Mouse (Mus musculus) stomach, embryonic 15.5 days (tissue): Measurements from ENCODE around the gene Zfyve28. TPM values are rescaled to one million over a fixed set of nuclear protein-coding genes. Genes with fewer than 3 reads are reported as not detected.

ENCODE experiments used
- ATAC-seq: fragments of 200-750 bp; cut with Nextera tagmentation; 2 replicates; pipeline ENCODE4 v1.8.0; 2017; ENCODE audit warnings: low read depth, moderate number of reproducible peaks, moderate TSS enrichment; ENCODE audit not compliant: insufficient read depth, low FRiP score
- H3K27ac ChIP-seq: fragments of 300-500 bp; sonication (generic); 2 replicates; pipeline ENCODE4 v1.5.1; 2015; ENCODE audit warnings: mild to moderate bottlenecking, inconsistent platforms
- H3K27me3 ChIP-seq: fragments of 300-500 bp; sonication (generic); replicated peaks from 2 replicates; pipeline ENCODE4 v1.6.1; 2015; ENCODE audit warnings: inconsistent platforms
- H3K36me3 ChIP-seq: fragments of 300-500 bp; sonication (generic); 2 replicates; pipeline ENCODE4 v1.6.1; 2015; ENCODE audit warnings: inconsistent platforms
- H3K4me1 ChIP-seq: fragments of 300-500 bp; sonication (generic); 2 replicates; pipeline ENCODE4 v1.6.1; 2015; ENCODE audit warnings: inconsistent platforms
- H3K4me2 ChIP-seq: fragments of 300-500 bp; sonication (generic); 2 replicates; pipeline ENCODE4 v1.6.1; 2015; ENCODE audit warnings: mild to moderate bottlenecking, inconsistent platforms
- H3K4me3 ChIP-seq: fragments of 300-500 bp; sonication (generic); replicated peaks from 2 replicates; pipeline ENCODE4 v1.5.1; 2015; ENCODE audit warnings: inconsistent platforms
- H3K9ac ChIP-seq: fragments of 300-500 bp; sonication (generic); 2 replicates; pipeline ENCODE4 v1.6.1; 2015; ENCODE audit warnings: inconsistent platforms
- H3K9me3 ChIP-seq: fragments of 300-500 bp; sonication (generic); 2 replicates; pipeline ENCODE4 v1.6.1; 2016; ENCODE audit warnings: inconsistent platforms
- WGBS: fragments of 180-500 bp; shearing (Covaris S2); methylation state at CpG from one replicate; pipeline ENCODE4 v1.1.7; 2015; 5-methylcytosine and 5-hydroxymethylcytosine counted together
- polyA plus RNA-seq: library from polyadenylated mRNA; unstranded; fragments of >200 nt; fragmentation: Nextera tagmentation; extraction: Ambion mirVana; gene quantifications from 2 replicates; pipeline ENCODE4 v1.2.1, GENCODE M21; 2015

Gene Zfyve28
- polyA plus RNA-seq, 1 experiment from 2014 or later: 0.53 TPM

DNA sequence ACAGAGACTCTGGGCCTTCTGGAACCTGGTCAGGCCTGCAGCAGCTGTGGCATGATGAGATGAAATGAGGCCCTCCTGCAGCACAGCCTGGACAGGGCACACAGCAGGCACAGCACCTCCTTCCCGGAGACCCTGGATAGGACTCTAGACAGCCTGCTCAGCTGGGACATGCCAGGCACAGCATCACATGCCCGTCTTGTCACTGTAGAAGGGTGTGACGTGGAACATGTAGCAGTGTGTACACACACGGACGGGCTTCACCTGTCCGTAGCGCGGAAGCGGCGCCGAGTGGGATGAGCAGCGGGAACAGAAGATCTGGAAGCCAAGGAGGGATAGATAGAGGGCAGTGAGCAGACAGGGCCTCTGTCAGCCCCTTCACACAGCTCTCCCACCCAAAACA is 92.5 kb downstream of the Zfyve28 start:
- Histone ChIP-seq H3K27me3 (no peaks in the 10 kb centered on the region), H3K4me3 (no peak overlapping the region), H3K4me2 (no peak overlapping the region), H3K4me1 (0 out of 2 replicates have a peak, but pooled peaks cover under 1% of the 10 kb centered on the region), H3K36me3 (no peaks in the 10 kb centered on the region), H3K9me3 (no peaks in the 10 kb centered on the region), H3K9ac (no peak overlapping the region), H3K27ac (no peak overlapping the region)
- no peak for ATAC-seq
- 88% methylated on average over 12 of the region's 12 CpGs for WGBS

DNA sequence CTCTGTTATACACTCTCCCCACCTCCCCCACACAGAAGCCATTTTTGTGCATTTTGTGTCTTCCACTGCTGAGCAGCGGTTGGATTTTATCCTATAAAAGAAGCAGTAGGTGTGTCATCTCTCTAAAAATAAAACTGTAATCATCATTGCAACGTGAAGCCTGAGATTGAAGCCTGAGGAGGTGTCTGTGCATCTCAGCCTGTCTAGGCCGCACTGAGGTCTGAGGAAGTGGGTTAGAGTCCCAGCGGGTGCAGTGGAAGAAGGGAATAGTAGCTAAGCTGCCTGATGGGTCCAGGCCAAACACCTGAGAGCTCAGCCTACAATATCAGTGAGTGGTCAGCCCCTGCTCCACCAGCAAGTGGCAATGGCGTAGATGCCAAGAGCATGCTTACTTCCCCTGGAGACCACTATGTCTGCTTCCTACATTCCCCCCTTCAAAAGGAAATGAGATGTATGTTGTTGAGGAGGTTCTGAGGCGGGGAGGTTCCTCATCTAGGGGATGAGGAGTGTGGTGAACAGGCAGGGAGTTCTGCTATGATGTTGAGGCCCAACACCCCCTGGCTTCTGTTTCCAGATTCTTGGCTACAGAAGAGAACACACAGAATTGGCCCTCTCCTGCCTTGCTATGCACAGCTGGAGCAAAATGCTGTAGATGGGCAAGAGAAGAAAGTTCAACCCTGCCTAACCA is 93.1 kb downstream of the Zfyve28 start:
- no peak overlapping the region for H3K4me3 ChIP-seq
- H3K27me3 ChIP-seq: no peaks in the 10 kb centered on the region
- 73% methylated on average over 6 of the region's 6 CpGs for WGBS
- no peak for ATAC-seq
- 0 out of 2 replicates have a peak, but pooled peaks cover 4% of the 10 kb centered on the region for H3K4me1 ChIP-seq
- no peaks in the 10 kb centered on the region for H3K9me3 ChIP-seq
- no peak overlapping the region for H3K4me2 ChIP-seq
- H3K27ac ChIP-seq: no peak overlapping the region
- no peaks in the 10 kb centered on the region for H3K36me3 ChIP-seq
- no peak overlapping the region for H3K9ac ChIP-seq

DNA sequence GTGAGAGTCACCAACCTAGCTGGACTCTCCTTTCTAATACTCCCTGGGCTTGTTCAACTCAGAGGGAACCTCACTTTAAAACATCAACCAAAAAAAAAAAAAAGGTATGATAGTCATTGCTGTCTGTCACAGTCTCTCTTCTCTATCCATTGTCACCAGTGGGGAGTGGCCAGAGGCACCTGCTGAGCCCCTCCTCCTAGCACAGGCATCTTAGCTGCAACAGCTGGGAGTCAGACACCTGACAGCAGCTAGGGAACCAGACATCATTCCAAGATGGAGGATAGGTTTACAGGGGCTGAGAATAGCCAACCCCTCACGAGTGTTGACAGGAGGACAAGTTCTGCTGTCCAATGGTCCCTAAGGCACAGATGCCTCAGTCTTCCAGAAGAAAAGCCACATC is 93.8 kb downstream of the Zfyve28 start:
- no peak for ATAC-seq

DNA sequence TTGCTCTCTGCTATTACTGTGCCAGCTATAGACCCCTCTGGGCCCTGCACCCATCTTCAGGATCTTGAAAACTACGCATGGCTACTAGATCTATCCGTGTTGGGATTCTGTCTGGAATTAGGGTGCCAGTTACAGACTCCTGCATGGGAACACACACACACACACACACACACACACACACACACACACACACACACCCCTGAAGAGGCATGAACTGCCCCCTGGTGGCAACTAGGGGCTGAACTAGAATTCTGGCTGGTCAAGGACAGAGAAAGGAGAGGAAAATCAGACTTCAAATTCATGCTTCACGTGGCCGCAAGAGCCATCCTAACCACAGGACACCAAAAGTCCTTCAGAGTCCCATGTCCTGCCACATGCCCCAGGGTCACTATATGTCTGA is 96.4 kb downstream of the Zfyve28 start:
- Histone ChIP-seq H3K27me3 (no peaks in the 10 kb centered on the region), H3K4me2 (no peak overlapping the region), H3K4me3 (no peak overlapping the region), H3K27ac (no peak overlapping the region), H3K4me1 (peaks cover 16% of the 10 kb centered on the region), H3K36me3 (no peaks in the 10 kb centered on the region), H3K9ac (no peak overlapping the region), H3K9me3 (no peaks in the 10 kb centered on the region)
- ATAC-seq: no peak
- WGBS: 67% methylated on average over 4 of the region's 4 CpGs

More for the DNA sequence above, 93.8 kb downstream of the Zfyve28 start:
- Histone ChIP-seq H3K4me1 (peaks cover 6% of the 10 kb centered on the region; the same call in 1 of the 2 replicates), H3K9ac (no peak overlapping the region), H3K36me3 (no peaks in the 10 kb centered on the region), H3K27ac (no peak overlapping the region), H3K9me3 (no peaks in the 10 kb centered on the region), H3K4me3 (no peak overlapping the region), H3K27me3 (no peaks in the 10 kb centered on the region), H3K4me2 (no peak overlapping the region)
- WGBS: 57% methylated on average over 1 of the region's 1 CpGs

DNA sequence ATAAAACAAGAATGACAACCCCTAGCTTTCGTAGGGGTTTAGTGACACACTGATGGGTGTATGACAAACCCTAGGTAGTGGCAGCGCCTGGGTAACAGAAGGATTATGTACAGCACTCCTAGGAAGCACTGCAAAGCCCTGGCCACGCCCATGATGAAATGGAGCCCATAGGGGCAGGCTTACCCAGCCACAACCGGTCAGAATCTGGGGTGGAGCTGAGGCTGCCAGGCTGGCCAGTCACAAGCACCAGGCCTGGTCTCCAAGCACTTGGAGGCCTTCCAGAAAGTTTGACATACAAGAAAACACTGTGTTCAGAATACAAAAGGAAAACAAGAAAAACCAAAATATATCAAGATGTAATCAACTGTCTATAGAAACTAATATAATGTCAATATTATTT is 97.2 kb downstream of the Zfyve28 start:
- no peak overlapping the region for H3K4me2 ChIP-seq
- no peaks in the 10 kb centered on the region for H3K9me3 ChIP-seq
- ATAC-seq: no peak
- no peak overlapping the region for H3K4me3 ChIP-seq
- H3K27me3 ChIP-seq: no peaks in the 10 kb centered on the region
- WGBS: 48% methylated on average over 4 of the region's 4 CpGs
- H3K27ac ChIP-seq: no peak overlapping the region
- H3K9ac ChIP-seq: no peak overlapping the region
- H3K36me3 ChIP-seq: no peaks in the 10 kb centered on the region
- peaks cover 23% of the 10 kb centered on the region for H3K4me1 ChIP-seq

DNA sequence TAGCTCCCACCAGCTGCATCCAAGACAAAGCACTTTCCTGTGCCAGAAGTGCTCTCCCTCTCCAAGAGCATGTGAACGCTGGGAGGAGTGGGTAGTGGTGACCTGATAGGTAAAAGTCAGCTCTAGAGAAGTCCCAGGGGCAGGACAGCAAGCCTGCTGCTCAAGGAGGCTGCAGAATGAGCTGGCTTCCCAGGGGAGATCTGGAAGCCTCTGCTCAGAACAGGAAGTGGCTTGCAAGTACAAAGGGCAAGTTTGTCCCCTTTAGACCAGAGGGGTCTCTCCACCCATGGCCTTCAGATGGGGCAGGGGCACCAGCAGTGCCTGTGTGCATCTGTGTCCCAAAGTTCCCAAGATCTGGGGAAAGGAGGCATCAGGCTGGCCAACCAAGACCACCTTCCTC is 98.7 kb downstream of the Zfyve28 start:
- Histone ChIP-seq H3K4me2 (no peak overlapping the region), H3K4me3 (no peak overlapping the region), H3K27me3 (no peaks in the 10 kb centered on the region), H3K4me1 (peaks cover 38% of the 10 kb centered on the region), H3K9me3 (no peaks in the 10 kb centered on the region), H3K36me3 (no peaks in the 10 kb centered on the region), H3K9ac (no peak overlapping the region), H3K27ac (no peak overlapping the region)
- WGBS: 52% methylated on average over 1 of the region's 1 CpGs
- ATAC-seq: no peak

DNA sequence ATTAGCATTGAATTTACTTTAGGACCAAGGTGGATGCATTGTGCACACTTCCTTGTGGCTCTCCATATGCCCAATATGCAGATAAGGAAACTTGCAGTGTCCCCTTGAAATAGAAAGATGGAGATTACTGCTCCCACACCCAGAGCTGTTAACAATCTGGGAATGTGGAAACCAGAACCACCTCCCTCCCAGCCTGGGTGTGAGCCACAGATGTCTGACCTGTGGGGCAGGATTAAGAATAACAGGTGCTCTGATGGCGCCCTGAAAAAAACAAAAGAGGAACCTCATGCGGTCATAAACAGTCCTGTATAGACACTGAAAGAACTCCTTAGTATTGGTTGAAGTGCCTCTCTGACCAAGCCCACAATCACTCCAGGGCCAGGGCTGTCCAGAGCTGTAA is 99.4 kb downstream of the Zfyve28 start:
- Histone ChIP-seq H3K9me3 (no peaks in the 10 kb centered on the region), H3K9ac (0 out of 2 replicates have a peak overlapping the region, but pooled peaks have one; percentile 16), H3K4me2 (peak overlapping the region; percentile 67), H3K27ac (no peak overlapping the region), H3K27me3 (no peaks in the 10 kb centered on the region), H3K4me3 (no peak overlapping the region; the same call in 1 of the 2 replicates), H3K36me3 (no peaks in the 10 kb centered on the region), H3K4me1 (peaks cover 39% of the 10 kb centered on the region)
- no peak for ATAC-seq
- whole genome bisulfite sequencing: 50% methylated on average over 2 of the region's 2 CpGs

DNA sequence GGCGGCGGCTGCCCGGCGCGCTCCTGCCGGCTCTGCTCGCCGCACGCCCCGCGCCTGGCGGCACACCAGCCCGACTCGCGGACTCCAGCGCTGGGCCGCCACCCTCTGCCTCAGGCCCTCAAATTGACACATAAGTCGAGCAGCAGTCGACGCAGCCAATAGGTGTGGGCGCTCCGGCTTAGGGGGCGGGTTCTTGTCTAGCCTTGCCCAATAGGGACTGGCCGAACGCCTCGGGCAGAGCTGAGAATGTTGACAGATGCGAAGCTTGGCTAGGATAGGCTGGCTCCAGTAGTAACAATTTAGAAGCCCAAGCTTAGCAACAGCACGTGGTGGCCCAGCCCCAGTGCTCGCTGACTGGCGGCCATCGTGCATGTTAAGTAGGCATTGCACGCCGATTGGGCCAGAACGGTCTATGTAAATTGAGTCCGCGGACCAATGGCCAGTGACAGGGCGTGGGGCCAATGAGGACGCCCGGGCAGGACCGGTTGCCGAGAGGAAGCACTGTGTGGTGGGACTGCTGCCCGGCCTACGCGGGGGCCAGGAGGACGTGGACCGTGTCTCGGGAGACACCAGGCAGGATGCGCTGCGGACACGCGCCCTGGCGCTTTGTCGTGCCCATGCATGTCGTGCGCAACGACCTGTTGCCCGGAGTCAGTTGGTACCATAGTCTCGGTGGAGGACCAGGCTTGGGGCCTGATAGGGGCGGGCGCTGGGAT is 100.5 kb downstream of the Zfyve28 start, which contains the start of gene Mxd4:
Gene Mxd4, minus strand, starts transcription at position 120 of the 716 bp plus-strand sequence.
- Histone ChIP-seq H3K27ac (peak within 1 kb of the TSS; percentile 93), H3K4me1 (peaks cover 45% of the 10 kb centered on the region), H3K4me2 (peak within 1 kb of the TSS; percentile 84), H3K9me3 (no peaks in the 10 kb centered on the region), H3K27me3 (no peaks in the 10 kb centered on the region), H3K4me3 (peak within 1 kb of the TSS; percentile 89), H3K36me3 (no peaks in the 10 kb centered on the region), H3K9ac (peak within 1 kb of the TSS; percentile 72)
- peak; percentile 98 for ATAC-seq
- WGBS: under 1% methylated on average over 58 of the region's 60 CpGs

DNA sequence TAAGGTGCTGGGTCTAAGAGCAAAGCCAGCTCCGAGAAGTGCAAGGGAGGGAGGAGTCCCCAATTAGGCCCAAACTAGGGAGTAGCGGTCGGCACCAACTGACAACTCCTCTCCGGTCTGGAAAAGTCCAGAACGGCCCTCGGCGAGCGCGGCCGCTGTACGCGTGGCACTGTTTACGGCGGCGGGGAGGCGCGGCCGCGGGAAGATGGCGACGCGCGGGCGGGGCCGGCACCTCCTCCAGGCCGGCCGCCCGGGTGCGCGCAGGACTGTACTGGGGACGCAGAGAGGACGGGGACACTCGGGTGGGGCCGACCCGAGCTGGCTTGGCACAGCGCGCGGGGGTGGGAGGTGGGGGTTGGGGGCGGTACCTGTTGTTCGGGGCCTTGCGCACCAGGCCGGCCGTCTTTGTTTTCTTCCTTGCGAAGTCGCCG is 101.3 kb downstream of the Zfyve28 start:
- H3K36me3 ChIP-seq: 0 out of 2 replicates have a peak, but pooled peaks cover 2% of the 10 kb centered on the region
- H3K27me3 ChIP-seq: no peaks in the 10 kb centered on the region
- peak overlapping the region; percentile 84 for H3K4me2 ChIP-seq
- peak overlapping the region; percentile 93 for H3K27ac ChIP-seq
- ATAC-seq: 0 out of 2 replicates have a peak, but pooled peaks have one; percentile 5
- 1% methylated on average over 44 of the region's 46 CpGs for WGBS
- H3K9ac ChIP-seq: peak overlapping the region; percentile 72
- H3K4me1 ChIP-seq: peaks cover 45% of the 10 kb centered on the region
- no peaks in the 10 kb centered on the region for H3K9me3 ChIP-seq
- H3K4me3 ChIP-seq: peak overlapping the region; percentile 89

DNA sequence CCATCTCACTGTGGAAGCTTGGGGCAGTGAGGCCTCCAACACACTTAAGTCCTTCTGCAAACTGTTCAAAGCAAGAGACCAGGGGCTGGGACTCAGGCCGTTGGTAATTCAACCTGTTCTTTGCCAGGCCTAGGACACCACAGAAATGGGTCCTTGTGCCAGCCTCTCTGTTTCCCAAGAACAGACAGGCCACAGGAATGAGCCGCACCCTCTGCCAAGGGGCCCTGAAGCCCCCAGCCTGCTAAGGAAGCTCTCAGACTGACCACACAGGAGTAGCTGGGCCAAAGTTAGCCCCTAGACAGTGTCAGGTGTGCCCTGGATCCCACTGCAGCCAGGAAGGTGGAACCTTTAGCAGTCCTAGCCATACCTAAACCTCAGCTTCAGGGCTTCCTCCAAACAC is 101.9 kb downstream of the Zfyve28 start:
- peaks cover 47% of the 10 kb centered on the region for H3K4me1 ChIP-seq
- WGBS: 53% methylated on average over 2 of the region's 2 CpGs
- 0 out of 2 replicates have a peak, but pooled peaks cover 5% of the 10 kb centered on the region for H3K36me3 ChIP-seq
- H3K4me2 ChIP-seq: peak overlapping the region; percentile 84
- peak overlapping the region; percentile 93 for H3K27ac ChIP-seq
- no peak for ATAC-seq
- no peaks in the 10 kb centered on the region for H3K27me3 ChIP-seq
- H3K9ac ChIP-seq: peak overlapping the region; percentile 72
- no peaks in the 10 kb centered on the region for H3K9me3 ChIP-seq
- H3K4me3 ChIP-seq: peak overlapping the region; percentile 89

DNA sequence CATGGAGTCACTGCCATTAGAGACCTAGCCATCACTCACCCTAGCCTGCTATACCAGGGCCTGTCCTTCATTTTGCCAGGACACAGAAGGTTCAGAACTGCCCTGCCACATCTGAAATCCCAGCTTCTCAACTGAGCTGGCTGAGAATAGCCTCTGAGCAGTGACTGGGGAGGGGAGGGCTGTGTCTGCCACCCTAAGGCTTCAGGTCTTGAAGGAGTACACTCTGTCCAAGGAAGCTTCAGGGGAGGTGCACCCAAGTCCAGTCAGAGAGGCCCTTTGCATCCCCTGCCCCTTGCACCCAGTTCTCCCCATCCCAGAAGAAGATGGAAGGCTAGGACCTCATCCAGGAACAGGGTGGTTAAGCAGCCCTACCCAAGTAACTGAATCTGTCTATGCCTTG is 102.5 kb downstream of the Zfyve28 start:
- Histone ChIP-seq H3K4me1 (peaks cover 50% of the 10 kb centered on the region), H3K9me3 (no peaks in the 10 kb centered on the region)

DNA sequence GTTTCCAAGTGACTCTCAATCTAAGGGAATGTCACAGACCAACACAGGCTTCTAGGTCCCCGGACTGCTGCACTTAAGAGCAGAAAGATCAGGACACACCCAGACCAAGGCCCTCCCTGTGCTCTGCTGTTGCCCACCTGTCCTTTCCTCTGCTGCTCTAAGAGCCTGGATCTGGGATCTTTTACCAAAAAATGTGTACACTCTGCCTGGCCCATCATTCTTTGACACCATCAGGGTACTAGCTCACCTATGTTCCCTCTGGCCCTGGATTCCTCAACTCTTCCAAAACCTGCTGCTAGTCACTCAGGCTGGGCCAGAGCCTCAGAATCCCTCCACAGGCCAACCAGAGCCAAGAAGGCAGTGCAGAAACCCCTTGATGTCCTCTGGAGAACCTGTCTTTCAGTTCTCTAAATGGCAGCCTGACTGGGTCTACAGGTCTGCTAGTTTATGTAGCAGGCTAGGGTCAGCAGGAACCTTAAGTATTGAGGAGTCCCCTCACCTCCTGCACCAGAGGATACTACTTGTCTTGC is 103.1 kb downstream of the Zfyve28 start:
- no peak overlapping the region for H3K4me3 ChIP-seq
- H3K27ac ChIP-seq: no peak overlapping the region
- ATAC-seq: no peak
- 0 out of 2 replicates have a peak, but pooled peaks cover 9% of the 10 kb centered on the region for H3K36me3 ChIP-seq
- 75% methylated on average over 1 of the region's 1 CpGs for WGBS
- H3K9ac ChIP-seq: no peak overlapping the region
- no peaks in the 10 kb centered on the region for H3K9me3 ChIP-seq
- peak overlapping the region; percentile 84; the same call in 1 of the 2 replicates for H3K4me2 ChIP-seq
- peaks cover 47% of the 10 kb centered on the region for H3K4me1 ChIP-seq
- no peaks in the 10 kb centered on the region for H3K27me3 ChIP-seq

More for the DNA sequence above, 102.5 kb downstream of the Zfyve28 start:
- Histone ChIP-seq H3K27ac (no peak overlapping the region), H3K4me2 (peak overlapping the region; percentile 84), H3K4me3 (peak overlapping the region; percentile 89), H3K27me3 (no peaks in the 10 kb centered on the region), H3K9ac (peak overlapping the region; percentile 72; the same call in 1 of the 2 replicates), H3K36me3 (0 out of 2 replicates have a peak, but pooled peaks cover 9% of the 10 kb centered on the region)
- ATAC-seq: no peak
